Mouse (Mus musculus) A20 (cell line): Measurements from ENCODE around the gene Chpf.
A peak's percentile ranks its signal among the peaks of the same experiment; 100 is the strongest.

Experiments
- DNase-seq: peaks from one replicate; pipeline ENCODE4 v3.0.0-alpha.2; 2011; ENCODE audit warnings: low read depth, low spot score

Chpf gene

DNA sequence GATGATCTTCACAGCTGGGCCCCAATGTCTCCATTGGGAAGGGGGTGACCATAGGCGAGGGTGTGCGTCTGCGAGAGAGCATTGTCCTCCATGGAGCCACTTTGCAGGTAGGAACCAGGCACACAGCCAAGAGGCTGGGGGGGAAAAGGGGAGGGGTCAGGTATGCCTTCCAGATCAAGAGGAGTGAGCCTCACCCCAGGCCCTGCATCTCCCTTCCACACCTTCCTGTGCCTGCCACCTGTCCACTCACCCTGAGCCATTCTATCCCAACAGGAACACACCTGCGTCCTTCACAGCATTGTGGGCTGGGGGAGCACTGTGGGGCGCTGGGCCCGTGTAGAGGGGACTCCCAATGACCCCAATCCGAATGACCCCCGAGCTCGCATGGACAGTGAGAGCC lies 36.9 kb downstream of the Chpf start:
- DNase-seq, result no peak

DNA sequence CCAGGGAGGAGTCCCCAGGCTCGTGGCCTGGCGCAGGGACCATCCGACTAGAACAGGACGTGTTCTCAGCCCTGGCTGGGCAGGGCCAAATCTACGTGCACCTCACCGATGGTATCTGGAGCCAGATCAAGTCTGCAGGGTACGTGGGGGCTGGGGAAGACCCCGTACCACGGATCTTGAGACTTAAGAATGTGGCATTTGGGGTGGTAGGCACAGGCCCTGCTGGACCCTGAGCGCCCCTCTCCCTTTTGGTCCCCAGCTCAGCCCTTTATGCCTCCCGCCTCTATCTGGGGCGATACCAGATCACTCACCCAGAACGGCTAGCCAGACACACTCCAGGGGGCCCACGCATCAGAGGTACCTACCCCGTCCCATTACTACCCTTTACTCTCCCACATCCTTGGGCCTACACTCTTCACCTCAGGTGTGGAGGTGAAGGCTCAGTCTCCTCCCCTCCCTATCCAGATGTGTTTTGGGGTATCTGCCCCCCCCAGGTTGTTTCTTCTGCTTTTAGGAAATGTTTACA lies 37.6 kb downstream of the Chpf start:
- DNase-seq, result no peak

DNA sequence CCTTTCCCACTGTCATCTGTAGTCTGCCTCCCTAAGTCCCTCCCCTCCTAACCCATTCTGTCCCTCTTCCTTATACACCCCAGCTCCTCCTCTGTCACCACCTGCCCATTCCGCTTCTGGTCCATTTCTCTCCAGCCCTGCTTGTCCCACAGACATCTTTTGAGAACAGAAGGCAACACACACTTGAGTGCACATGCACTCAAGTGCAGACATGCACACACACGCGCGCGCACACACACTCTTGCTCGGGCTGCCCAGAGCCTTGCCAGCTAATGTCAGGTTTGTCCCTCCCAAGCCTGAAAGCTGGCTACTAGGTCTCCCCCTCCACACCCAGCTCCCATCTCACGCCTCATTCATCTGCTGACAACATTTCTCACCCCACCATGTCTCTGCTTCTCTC lies 38.4 kb downstream of the Chpf start:
- no peak for DNase-seq

DNA sequence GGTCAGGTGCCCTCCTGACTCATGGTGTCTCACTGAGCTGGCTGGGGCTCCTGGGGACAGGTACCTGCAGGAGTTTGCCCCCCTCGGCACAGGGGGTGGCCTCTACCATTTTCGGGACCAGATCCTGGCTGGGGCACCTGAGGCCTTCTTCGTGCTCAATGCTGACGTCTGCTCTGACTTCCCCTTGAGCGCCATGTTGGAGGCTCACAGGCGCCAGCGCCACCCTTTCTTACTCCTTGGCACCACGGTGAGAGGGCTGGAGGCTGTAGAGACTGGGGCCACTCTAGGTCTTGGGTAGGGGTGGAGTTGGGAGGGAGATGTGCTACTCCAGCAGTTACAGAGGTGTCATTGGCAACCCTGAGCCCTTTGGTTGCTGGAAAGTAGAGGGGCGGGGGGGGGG lies 40.3 kb downstream of the Chpf start:
- no peak for DNase-seq

DNA sequence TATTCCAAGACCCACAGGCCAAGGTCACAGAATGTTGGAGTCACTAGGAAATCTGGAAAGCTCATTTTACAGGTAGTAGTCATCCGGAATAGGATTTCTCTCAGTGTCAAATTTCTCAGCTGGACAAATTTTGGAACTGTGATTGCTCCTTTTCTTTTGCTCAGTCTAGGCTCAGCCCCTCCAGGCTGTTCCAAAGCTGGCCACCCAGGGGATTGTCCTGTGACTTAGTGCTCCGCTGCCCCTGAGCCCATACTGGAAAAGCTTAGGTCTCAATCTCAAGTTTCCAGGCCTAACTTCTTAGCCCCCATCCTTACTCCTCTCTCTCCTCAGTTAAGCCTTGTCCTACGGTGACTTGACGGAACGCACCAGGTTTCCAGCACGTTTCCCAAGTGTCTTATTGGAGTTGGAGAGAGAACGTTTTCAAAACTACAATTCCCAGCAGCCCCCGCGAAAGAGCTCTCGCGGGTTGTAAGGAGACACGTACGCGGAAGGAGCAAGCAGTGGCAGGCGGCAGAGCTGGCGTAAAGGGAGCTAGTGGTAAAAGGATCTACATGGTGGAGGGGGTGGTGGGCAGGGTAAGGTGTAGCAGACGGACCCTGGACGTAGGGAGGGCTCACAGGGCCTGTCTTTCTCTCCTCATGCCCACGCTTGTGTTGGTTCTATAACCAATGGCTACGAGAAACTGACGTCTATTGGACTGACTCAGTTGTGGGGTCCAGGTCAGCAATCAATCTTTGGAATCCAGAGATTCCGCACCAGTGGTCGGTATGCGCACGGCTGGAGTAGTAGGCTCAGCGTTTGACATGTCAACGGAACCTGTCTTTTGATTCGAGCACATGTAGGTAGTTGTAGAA lies 43.4 kb downstream of the Chpf start, which contains the start of gene Gmppa:
Gene Gmppa (plus strand): TSS at position 456 of the 854 bp plus-strand sequence.
- peak; percentile 87 for DNase-seq

DNA sequence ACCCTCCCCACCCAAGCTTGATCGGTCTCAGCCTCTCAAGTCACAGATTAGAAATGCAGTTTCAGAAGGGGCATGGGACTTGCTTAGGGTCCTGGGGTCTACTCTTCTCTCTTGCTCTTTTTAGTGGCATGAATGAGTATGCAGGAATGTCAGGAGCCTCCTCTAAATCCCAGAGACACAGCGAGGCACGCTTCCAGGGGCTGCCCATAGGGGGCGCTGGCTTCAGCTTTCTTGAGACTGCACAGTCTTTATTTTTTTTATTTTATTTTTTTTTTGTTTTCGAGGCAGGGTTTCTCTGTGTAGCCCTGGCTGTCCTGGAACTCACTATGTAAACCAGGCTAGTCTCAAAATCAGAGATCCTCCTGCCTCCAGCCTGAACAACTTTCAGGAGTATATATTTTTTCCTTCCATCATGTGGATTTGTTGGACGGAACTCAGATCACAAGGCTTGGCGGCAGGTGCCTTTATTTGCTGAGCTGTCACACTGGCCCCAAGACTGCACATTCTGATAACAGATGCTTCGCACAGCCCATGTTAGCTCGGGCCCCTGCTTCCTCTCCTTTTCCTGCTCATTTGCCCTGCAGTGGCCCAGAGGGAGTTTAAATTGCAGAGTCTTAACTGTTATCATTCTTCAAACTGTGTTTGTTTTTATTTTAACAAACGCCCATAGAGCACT lies 53.2 kb downstream of the Chpf start:
- DNase-seq, result peak; percentile 40
